Mouse (Mus musculus) liver, postnatal 0 days (tissue): Measurements from ENCODE around the gene Tmem109.

ENCODE experiments used
- CTCF ChIP-seq: sonication (generic); IDR thresholded peaks from 2 replicates; pipeline ENCODE4 v1.5.1; 2016; ENCODE audit warnings: antibody characterized with exemption, low read depth
- EP300 ChIP-seq: IDR thresholded peaks from 2 replicates; pipeline ENCODE4 v1.6.1; 2016; ENCODE audit warnings: antibody characterized with exemption, low read depth, mild to moderate bottlenecking

GRCm38 (mm10) chr19:10930641-10931040 is 48.8 kb upstream of the Tmem109 start:
- no peak for TF ChIP-seq CTCF
- no peak for TF ChIP-seq EP300
